Comparison of ENCODE assay signal across 24 mouse cellular contexts in genomic region chr9:3863958-3864357, GRCm38 (mm10).
"Had no signal": no experiment of that assay in that cellular context is flagged by ENCODE, and none has a peak within 500 bp of the region (broad histone marks: within the 10 kb centered on the region; RNA-seq: fewer than 3 reads in every experiment).

No protein-coding gene starts in this region.

- H3K36me3 ChIP-seq: heart, embryonic 10.5 days; heart, embryonic 12.5 days; hindbrain, embryonic 10.5 days; hindbrain, embryonic 12.5 days; intestine, embryonic 15.5 days; limb, embryonic 10.5 days; limb, embryonic 12.5 days; liver, embryonic 13.5 days had no signal

- H3K27me3 ChIP-seq: heart, embryonic 12.5 days; hindbrain, embryonic 12.5 days; intestine, embryonic 15.5 days; limb, embryonic 12.5 days; liver, embryonic 13.5 days had no signal

- DNase-seq: gastrocnemius, adult 2 months; gastrocnemius, postnatal 10 days; gastrocnemius, postnatal 25 days; heart, adult 18-20 months; heart, postnatal 10 days; heart, postnatal 4 days; kidney, adult 18-20 months; kidney, adult 8-10 months; kidney, postnatal 10 days; kidney, postnatal 25 days; kidney, postnatal 4 days; layer of hippocampus, adult 9-11 months; liver; liver, embryonic 13.5 days had no signal

- H3K9ac ChIP-seq: heart, embryonic 12.5 days; hindbrain, embryonic 12.5 days; hindbrain, embryonic 14.5 days; intestine, embryonic 15.5 days; limb, embryonic 12.5 days; liver, embryonic 13.5 days had no signal

- H3K4me3 ChIP-seq: gastrocnemius, adult 2 months; heart, embryonic 10.5 days; heart, embryonic 12.5 days; hindbrain, embryonic 10.5 days; hindbrain, embryonic 12.5 days; intestine, embryonic 15.5 days; left cerebral cortex, adult 2 months; limb, embryonic 10.5 days; limb, embryonic 12.5 days; liver, embryonic 13.5 days had no signal

- H3K4me1 ChIP-seq: heart, embryonic 10.5 days; heart, embryonic 12.5 days; hindbrain, embryonic 10.5 days; hindbrain, embryonic 12.5 days; intestine, embryonic 15.5 days; limb, embryonic 10.5 days; limb, embryonic 12.5 days; liver, embryonic 13.5 days had no signal

- H3K27ac ChIP-seq: gastrocnemius, adult 2 months; heart, embryonic 10.5 days; hindbrain, embryonic 10.5 days; hindbrain, embryonic 12.5 days; hindbrain, embryonic 14.5 days; intestine, embryonic 15.5 days; left cerebral cortex, adult 2 months; limb, embryonic 10.5 days; limb, embryonic 12.5 days; liver, embryonic 13.5 days had no signal

- H3K9me3 ChIP-seq: heart, embryonic 10.5 days; heart, embryonic 12.5 days; hindbrain, embryonic 10.5 days; hindbrain, embryonic 12.5 days; intestine, embryonic 15.5 days; limb, embryonic 10.5 days; limb, embryonic 12.5 days; liver, embryonic 13.5 days had no signal

- H3K4me2 ChIP-seq: heart, embryonic 12.5 days; hindbrain, embryonic 12.5 days; hindbrain, embryonic 14.5 days; intestine, embryonic 15.5 days; limb, embryonic 12.5 days; liver, embryonic 11.5 days; liver, embryonic 13.5 days had no signal
